Mouse (Mus musculus): Measurements from ENCODE around the gene Tmprss2. TPM values are rescaled to one million over a fixed set of nuclear protein-coding genes. Genes with fewer than 3 reads are reported as not detected.

The Tmprss2 gene
- polyA plus RNA-seq, 1 experiment, result not detected

DNA sequence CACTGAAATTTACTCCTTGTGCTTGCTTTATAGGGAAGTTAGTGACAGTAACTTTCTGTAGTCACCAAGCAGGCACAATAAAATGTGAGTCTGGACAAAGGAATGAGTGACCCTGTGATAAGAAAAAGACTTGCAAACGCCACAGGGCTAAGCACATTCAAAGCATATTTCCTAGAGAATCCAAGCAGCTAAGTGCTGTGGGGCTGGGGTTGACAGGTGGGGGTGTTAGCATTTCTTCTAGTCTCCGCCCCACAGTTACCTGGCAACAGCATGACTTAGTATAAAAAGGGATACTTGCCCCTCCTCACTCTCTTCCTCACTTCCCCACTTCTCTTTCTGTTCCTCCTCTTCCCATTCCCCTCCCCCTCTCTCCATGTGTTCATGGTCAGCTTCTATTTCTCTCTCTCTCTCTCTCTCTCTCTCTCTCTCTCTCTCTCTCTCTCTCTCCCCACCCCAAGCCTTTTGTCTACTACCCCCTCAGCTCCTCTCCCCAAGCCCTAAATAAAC is 11.4 kb upstream of the Tmprss2 start:
- no peaks in the 10 kb centered on the region for H3K4me1 ChIP-seq (ENCODE audit: control insufficient read depth, insufficient read depth, low read length)
- no peak overlapping the region for H3K4me3 ChIP-seq (ENCODE audit: insufficient read depth, low read depth, low read length)
- TF ChIP-seq CTCF (IDR thresholded peaks at IDR 0.05; ENCODE audit: insufficient read depth, low read depth, low read length) (no peak), POLR2A (IDR thresholded peaks at IDR 0.05; ENCODE audit: insufficient read depth, low read depth, low read length) (no peak)
- no peak overlapping the region for H3K27ac ChIP-seq (ENCODE audit: insufficient read depth, low read depth, low read length)
- 65% methylated on average over 2 of the region's 2 CpGs for WGBS

- no peak overlapping the region for H3K27ac ChIP-seq (ENCODE audit: insufficient read depth, low read depth, low read length)
- no peaks in the 10 kb centered on the region for H3K4me1 ChIP-seq (ENCODE audit: control insufficient read depth, insufficient read depth, low read length)
- TF ChIP-seq CTCF (IDR thresholded peaks at IDR 0.05; ENCODE audit: insufficient read depth, low read depth, low read length) (no peak), POLR2A (IDR thresholded peaks at IDR 0.05; ENCODE audit: insufficient read depth, low read depth, low read length) (no peak)
- 86% methylated on average over 2 of the region's 2 CpGs for WGBS
- no peak overlapping the region for H3K4me3 ChIP-seq (ENCODE audit: insufficient read depth, low read depth, low read length)
These were observed 7.3 kb upstream of the Tmprss2 start for GRCm38 (mm10) chr16:97618285-97618684.

DNA sequence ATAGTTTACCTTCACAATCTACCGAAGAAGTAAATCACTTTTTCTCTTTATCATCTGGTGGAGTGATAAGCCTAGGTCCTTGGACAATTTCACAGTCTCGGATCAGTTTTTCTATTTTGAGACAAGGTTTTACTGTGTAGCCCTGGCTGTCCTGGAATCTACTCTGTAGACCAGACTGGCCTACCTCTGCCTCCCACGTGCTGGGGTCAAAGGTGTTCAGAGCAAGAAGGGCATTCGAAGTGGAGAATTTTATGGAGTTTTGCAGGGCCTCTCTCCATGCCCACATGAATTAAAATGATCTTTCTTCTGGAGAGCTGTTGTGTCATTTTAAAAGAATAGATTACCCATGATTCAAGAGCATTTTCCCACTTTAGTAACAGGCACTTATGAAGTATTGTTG is 1.0 kb upstream of the Tmprss2 start:
- TF ChIP-seq POLR2A (IDR thresholded peaks at IDR 0.05; ENCODE audit: insufficient read depth, low read depth, low read length) (no peak), CTCF (IDR thresholded peaks at IDR 0.05; ENCODE audit: insufficient read depth, low read depth, low read length) (no peak)
- no peak overlapping the region for H3K27ac ChIP-seq (ENCODE audit: insufficient read depth, low read depth, low read length)
- no peak overlapping the region for H3K4me3 ChIP-seq (ENCODE audit: insufficient read depth, low read depth, low read length)
- peaks cover 14% of the 10 kb centered on the region for H3K4me1 ChIP-seq (ENCODE audit: control insufficient read depth, insufficient read depth, low read length)
- 76% methylated on average over 4 of the region's 4 CpGs for WGBS

DNA sequence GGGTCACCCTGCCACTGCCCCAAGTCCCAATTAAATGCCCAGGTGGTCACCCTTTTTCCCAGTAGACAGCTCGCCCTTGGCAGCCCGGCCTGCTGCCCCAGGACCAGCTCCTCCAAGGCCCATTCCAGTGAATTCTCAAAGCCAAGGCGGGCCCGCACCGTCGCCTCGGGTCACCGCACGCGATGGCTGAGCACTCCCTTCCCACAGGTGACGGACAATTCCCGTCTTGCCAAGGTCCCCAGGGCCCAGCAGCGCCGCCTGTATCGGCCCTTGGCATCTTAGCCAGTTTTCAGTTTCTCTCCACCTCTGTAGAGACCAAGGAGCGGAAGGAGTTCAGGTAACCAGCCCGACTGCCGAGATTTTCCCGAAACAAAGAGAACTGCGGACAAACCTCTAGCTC is 749 bp downstream of the Tmprss2 start:
- 5% methylated on average over 20 of the region's 20 CpGs for WGBS
- no peak for TF ChIP-seq CTCF (IDR thresholded peaks at IDR 0.05; ENCODE audit: insufficient read depth, low read depth, low read length)
- TF ChIP-seq POLR2A (IDR thresholded peaks at IDR 0.05; ENCODE audit: insufficient read depth, low read depth, low read length), result no peak
- no peak overlapping the region for H3K27ac ChIP-seq (ENCODE audit: insufficient read depth, low read depth, low read length)
- H3K4me3 ChIP-seq (ENCODE audit: insufficient read depth, low read depth, low read length), result 0 out of 2 replicates have a peak overlapping the region, but pooled peaks have one; percentile 12
- peaks cover 14% of the 10 kb centered on the region for H3K4me1 ChIP-seq (ENCODE audit: control insufficient read depth, insufficient read depth, low read length)

- TF ChIP-seq POLR2A (IDR thresholded peaks at IDR 0.05; ENCODE audit: insufficient read depth, low read depth, low read length), result no peak
- TF ChIP-seq CTCF (IDR thresholded peaks at IDR 0.05; ENCODE audit: insufficient read depth, low read depth, low read length), result no peak
- H3K4me3 ChIP-seq (ENCODE audit: insufficient read depth, low read depth, low read length), result no peak overlapping the region
- WGBS, result 97% methylated on average over 2 of the region's 2 CpGs
- H3K27ac ChIP-seq (ENCODE audit: insufficient read depth, low read depth, low read length), result no peak overlapping the region
- H3K4me1 ChIP-seq (ENCODE audit: control insufficient read depth, insufficient read depth, low read length), result peaks cover 14% of the 10 kb centered on the region
These were observed 1.3 kb downstream of the Tmprss2 start for GRCm38 (mm10) chr16:97609676-97610075.

DNA sequence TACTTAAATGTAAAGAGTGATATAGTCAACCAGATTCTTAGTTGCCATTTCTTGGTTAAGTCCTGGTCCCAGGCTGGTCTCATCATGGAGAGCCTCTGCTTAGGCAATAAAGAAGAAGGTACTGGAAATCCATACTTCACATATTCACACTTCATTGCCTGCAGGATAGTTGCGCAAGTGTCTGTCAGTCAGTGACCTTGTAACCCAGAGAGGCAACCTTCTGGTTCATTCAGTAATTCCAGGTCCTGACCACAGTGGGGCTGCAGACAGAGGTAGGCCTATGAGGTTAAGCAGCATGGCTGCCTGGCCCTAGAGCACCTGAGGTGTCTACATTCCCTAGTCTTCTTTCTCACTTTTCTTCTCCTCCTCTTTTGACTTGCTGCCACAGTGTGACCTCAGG is 3.0 kb downstream of the Tmprss2 start:
- H3K27ac ChIP-seq (ENCODE audit: insufficient read depth, low read depth, low read length), result no peak overlapping the region
- TF ChIP-seq POLR2A (IDR thresholded peaks at IDR 0.05; ENCODE audit: insufficient read depth, low read depth, low read length), result no peak
- no peak for TF ChIP-seq CTCF (IDR thresholded peaks at IDR 0.05; ENCODE audit: insufficient read depth, low read depth, low read length)
- 93% methylated on average over 1 of the region's 1 CpGs for WGBS
- H3K4me3 ChIP-seq (ENCODE audit: insufficient read depth, low read depth, low read length), result no peak overlapping the region
- H3K4me1 ChIP-seq (ENCODE audit: control insufficient read depth, insufficient read depth, low read length), result peaks cover 14% of the 10 kb centered on the region

- Histone ChIP-seq H3K4me3 (ENCODE audit: insufficient read depth, low read depth, low read length) (no peak overlapping the region), H3K4me1 (ENCODE audit: control insufficient read depth, insufficient read depth, low read length) (peaks cover 14% of the 10 kb centered on the region), H3K27ac (ENCODE audit: insufficient read depth, low read depth, low read length) (no peak overlapping the region)
- TF ChIP-seq CTCF (IDR thresholded peaks at IDR 0.05; ENCODE audit: insufficient read depth, low read depth, low read length) (no peak), POLR2A (IDR thresholded peaks at IDR 0.05; ENCODE audit: insufficient read depth, low read depth, low read length) (no peak)
- WGBS, result 86% methylated on average over 2 of the region's 2 CpGs
These were observed 4.2 kb downstream of the Tmprss2 start for GRCm38 (mm10) chr16:97606829-97607228.

DNA sequence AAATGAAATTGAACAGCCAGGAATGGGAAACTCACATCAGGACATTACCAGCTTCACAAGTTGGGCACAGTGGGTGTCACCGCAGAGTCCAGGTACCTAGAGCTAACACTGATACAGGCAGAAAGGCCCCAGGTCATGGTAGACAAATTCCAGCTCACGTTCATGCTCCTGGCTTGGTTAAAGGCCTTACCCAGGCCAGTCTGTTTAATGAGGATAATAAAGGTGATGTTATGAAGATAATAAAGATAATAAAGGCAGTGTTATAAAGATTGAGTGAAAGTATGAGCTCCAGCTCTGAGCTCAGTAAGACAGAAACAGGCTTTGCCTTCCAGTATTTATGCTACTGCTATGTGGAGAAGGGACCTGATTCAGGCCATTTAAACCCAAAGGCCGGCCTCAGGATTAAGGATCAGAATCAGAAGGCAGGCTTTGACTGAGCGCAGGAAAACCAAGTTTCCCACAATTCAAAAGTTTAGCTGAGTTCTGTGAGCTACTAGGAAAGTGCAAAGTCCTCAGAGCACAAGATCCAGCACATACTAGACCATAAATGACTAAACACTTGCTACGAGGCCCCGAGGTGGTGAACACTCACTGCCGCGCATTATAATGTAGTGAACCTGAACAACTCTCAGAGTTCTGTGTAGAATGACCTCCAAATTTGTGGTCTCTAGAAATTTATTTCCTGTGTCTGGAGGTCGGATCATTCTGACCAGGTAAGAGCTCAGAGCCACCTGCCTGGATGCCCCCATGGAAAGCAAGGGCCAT is 4.9 kb downstream of the Tmprss2 start:
- no peak for TF ChIP-seq POLR2A (IDR thresholded peaks at IDR 0.05; ENCODE audit: insufficient read depth, low read depth, low read length)
- no peak for TF ChIP-seq CTCF (IDR thresholded peaks at IDR 0.05; ENCODE audit: insufficient read depth, low read depth, low read length)
- no peak overlapping the region for H3K27ac ChIP-seq (ENCODE audit: insufficient read depth, low read depth, low read length)
- H3K4me3 ChIP-seq (ENCODE audit: insufficient read depth, low read depth, low read length), result no peak overlapping the region
- 93% methylated on average over 9 of the region's 9 CpGs for WGBS
- H3K4me1 ChIP-seq (ENCODE audit: control insufficient read depth, insufficient read depth, low read length), result peaks cover 12% of the 10 kb centered on the region

DNA sequence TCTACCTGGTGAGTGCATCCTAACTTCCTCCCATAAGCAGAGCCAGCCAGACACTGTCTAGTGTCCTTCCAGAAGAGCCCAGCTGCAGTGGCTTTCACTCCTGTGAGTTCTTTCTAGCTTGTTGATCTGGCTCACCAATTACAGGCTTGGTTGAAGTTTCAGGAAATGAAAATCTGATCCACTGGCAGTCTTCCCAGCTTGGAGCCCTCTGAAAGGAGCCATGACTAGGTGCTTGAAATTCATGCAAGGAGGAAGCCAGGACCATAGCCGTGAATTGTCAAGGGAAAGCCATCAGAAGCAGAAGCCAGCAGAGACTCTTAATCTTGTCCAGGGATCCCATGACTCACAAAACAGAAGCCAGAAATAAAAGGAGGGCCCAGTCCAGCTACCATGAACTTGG is 8.7 kb downstream of the Tmprss2 start:
- no peak overlapping the region for H3K27ac ChIP-seq (ENCODE audit: insufficient read depth, low read depth, low read length)

More for the DNA sequence above, 8.7 kb downstream of the Tmprss2 start:
- WGBS, result 39% methylated on average over 1 of the region's 1 CpGs
- Histone ChIP-seq H3K4me3 (ENCODE audit: insufficient read depth, low read depth, low read length) (no peak overlapping the region), H3K4me1 (ENCODE audit: control insufficient read depth, insufficient read depth, low read length) (no peaks in the 10 kb centered on the region)
- TF ChIP-seq CTCF (IDR thresholded peaks at IDR 0.05; ENCODE audit: insufficient read depth, low read depth, low read length), result no peak
- TF ChIP-seq POLR2A (IDR thresholded peaks at IDR 0.05; ENCODE audit: insufficient read depth, low read depth, low read length), result no peak
